Mouse (Mus musculus) hindbrain, embryonic 11.5 days (tissue): ENCODE results near the gene Gpr142. TPM values are rescaled to one million over a fixed set of nuclear protein-coding genes. Genes with fewer than 3 reads are reported as not detected.

ENCODE experiments used
- ATAC-seq: fragments of 200-750 bp; cut with Nextera tagmentation; 2 replicates; pipeline ENCODE4 v1.8.0; 2017; ENCODE audit warnings: mild to moderate bottlenecking, moderate TSS enrichment, moderate library complexity; ENCODE audit not compliant: low FRiP score
- DNase-seq: peaks from one replicate; pipeline ENCODE4 v3.0.0-alpha.2; 2015; ENCODE audit warnings: low spot score
- H3K27ac ChIP-seq: fragments of 300-500 bp; sonication (generic); 2 replicates; pipeline ENCODE4 v1.5.1; 2014; ENCODE audit warnings: mild to moderate bottlenecking, low read depth, low read length
- H3K27me3 ChIP-seq: fragments of 300-500 bp; sonication (generic); 2 replicates; pipeline ENCODE4 v1.6.1; 2014; ENCODE audit warnings: mild to moderate bottlenecking, low read length, moderate library complexity, mixed read lengths; ENCODE audit not compliant: control insufficient read depth, insufficient read depth
- H3K36me3 ChIP-seq: fragments of 300-500 bp; sonication (generic); 2 replicates; pipeline ENCODE4 v1.6.1; 2014; ENCODE audit warnings: mild to moderate bottlenecking, low read length, moderate library complexity, mixed read lengths; ENCODE audit not compliant: control insufficient read depth, insufficient read depth
- H3K4me1 ChIP-seq: fragments of 300-500 bp; sonication (generic); replicated peaks from 2 replicates; pipeline ENCODE4 v1.6.1; 2014; ENCODE audit warnings: low read length, mixed read lengths; ENCODE audit not compliant: control insufficient read depth, insufficient read depth
- H3K4me2 ChIP-seq: fragments of 300-500 bp; sonication (generic); replicated peaks from 2 replicates; pipeline ENCODE4 v1.6.1; 2014; ENCODE audit warnings: mild to moderate bottlenecking, low read depth, low read length
- H3K4me3 ChIP-seq: fragments of 300-500 bp; sonication (generic); 2 replicates; pipeline ENCODE4 v1.5.1; 2014; ENCODE audit warnings: low read depth, low read length
- H3K9ac ChIP-seq: fragments of 300-500 bp; sonication (generic); 2 replicates; pipeline ENCODE4 v1.6.1; 2014; ENCODE audit warnings: low read depth, low read length
- H3K9me3 ChIP-seq: fragments of 300-500 bp; sonication (generic); 2 replicates; pipeline ENCODE4 v1.6.1; 2016; ENCODE audit warnings: low read length; ENCODE audit not compliant: control insufficient read depth
- WGBS: fragments of 180-500 bp; shearing (Covaris S2); extraction: QIAGEN DNeasy Blood & Tissue Kit; methylation state at CpG from one replicate; pipeline ENCODE4 v1.1.7; 2014; 5-methylcytosine and 5-hydroxymethylcytosine counted together
- polyA plus RNA-seq: library from polyadenylated mRNA; unstranded; fragments of >200 nt; fragmentation: Nextera tagmentation; extraction: Ambion mirVana; gene quantifications from 2 replicates; pipeline ENCODE4 v1.2.1, GENCODE M21; 2014

Gpr142 gene
- polyA plus RNA-seq, 1 experiment from 2014 or later = 0.20 TPM

GRCm38 (mm10) chr11:114794691-114795090 lies 4.0 kb upstream of the Gpr142 start:
- Histone ChIP-seq H3K4me3 (peak overlapping the region; percentile 14), H3K9me3 (no peaks in the 10 kb centered on the region), H3K36me3 (no peaks in the 10 kb centered on the region), H3K4me2 (peak overlapping the region; percentile 49), H3K27ac (peak overlapping the region; percentile 99), H3K27me3 (peaks cover 23% of the 10 kb centered on the region; the same call in 1 of the 2 replicates), H3K4me1 (peaks cover 16% of the 10 kb centered on the region), H3K9ac (peak overlapping the region; percentile 34)
- ATAC-seq = no peak
- 30% methylated on average over 4 of the region's 4 CpGs for WGBS
- DNase-seq = no peak

- Histone ChIP-seq H3K27me3 (peaks cover 18% of the 10 kb centered on the region; the same call in 1 of the 2 replicates), H3K9me3 (no peaks in the 10 kb centered on the region), H3K9ac (peak overlapping the region; percentile 66), H3K4me3 (peak overlapping the region; percentile 14), H3K4me1 (peaks cover 16% of the 10 kb centered on the region), H3K4me2 (peak overlapping the region; percentile 49), H3K36me3 (no peaks in the 10 kb centered on the region), H3K27ac (peak overlapping the region; percentile 99)
- peak; percentile 93 for DNase-seq
- WGBS = 0% methylated on average over 7 of the region's 7 CpGs
- ATAC-seq = peak; percentile 87
Measured at GRCm38 (mm10) chr11:114795231-114795746, 3.4 kb upstream of the Gpr142 start.

- peak; percentile 91 for ATAC-seq
Measured at GRCm38 (mm10) chr11:114795848-114796322, 2.8 kb upstream of the Gpr142 start, which contains the start of gene Btbd17. Gene Btbd17 (minus strand): TSS chr11:114795945.

GRCm38 (mm10) chr11:114797176-114797575 lies 1.5 kb upstream of the Gpr142 start:
- Histone ChIP-seq H3K27ac (peak overlapping the region; percentile 99), H3K4me3 (no peak overlapping the region), H3K9ac (no peak overlapping the region), H3K4me1 (peaks cover 11% of the 10 kb centered on the region), H3K27me3 (peaks cover 4% of the 10 kb centered on the region; the same call in 1 of the 2 replicates), H3K9me3 (no peaks in the 10 kb centered on the region), H3K4me2 (no peak overlapping the region), H3K36me3 (no peaks in the 10 kb centered on the region)
- ATAC-seq = no peak
- 88% methylated on average over 7 of the region's 7 CpGs for WGBS
- no peak for DNase-seq

More at GRCm38 (mm10) chr11:114795848-114796322, 2.8 kb upstream of the Gpr142 start, which contains the start of gene Btbd17:
- peak; percentile 84 for DNase-seq
- 1% methylated on average over 4 of the region's 4 CpGs for WGBS
- Histone ChIP-seq H3K27ac (peak within 1 kb of the TSS; percentile 99), H3K4me2 (peak within 1 kb of the TSS; percentile 49), H3K9ac (peak within 1 kb of the TSS; percentile 66), H3K36me3 (no peaks in the 10 kb centered on the region), H3K4me3 (peak within 1 kb of the TSS; percentile 14), H3K27me3 (peaks cover 14% of the 10 kb centered on the region; the same call in 1 of the 2 replicates), H3K9me3 (no peaks in the 10 kb centered on the region), H3K4me1 (peaks cover 16% of the 10 kb centered on the region)

GRCm38 (mm10) chr11:114797981-114798380 lies 743 bp upstream of the Gpr142 start:
- WGBS = 81% methylated on average over 3 of the region's 3 CpGs
- no peak for ATAC-seq

GRCm38 (mm10) chr11:114801906-114802305 lies 3.2 kb downstream of the Gpr142 start:
- Histone ChIP-seq H3K27me3 (no peaks in the 10 kb centered on the region), H3K4me2 (no peak overlapping the region), H3K27ac (no peak overlapping the region), H3K4me3 (no peak overlapping the region), H3K9ac (no peak overlapping the region), H3K36me3 (no peaks in the 10 kb centered on the region), H3K9me3 (no peaks in the 10 kb centered on the region), H3K4me1 (peaks cover 18% of the 10 kb centered on the region)
- WGBS = 93% methylated on average over 1 of the region's 1 CpGs
- DNase-seq (no peak), ATAC-seq (no peak)

More at GRCm38 (mm10) chr11:114797981-114798380, 743 bp upstream of the Gpr142 start:
- Histone ChIP-seq H3K27me3 (no peaks in the 10 kb centered on the region), H3K9me3 (no peaks in the 10 kb centered on the region), H3K27ac (no peak overlapping the region), H3K4me1 (peaks cover 11% of the 10 kb centered on the region), H3K9ac (no peak overlapping the region), H3K4me2 (no peak overlapping the region), H3K4me3 (no peak overlapping the region), H3K36me3 (no peaks in the 10 kb centered on the region)
- no peak for DNase-seq

GRCm38 (mm10) chr11:114802540-114803267 lies 4.0 kb downstream of the Gpr142 start:
- DNase-seq (no peak), ATAC-seq (no peak)
- no peak overlapping the region for H3K27ac ChIP-seq
- H3K4me1 ChIP-seq = peaks cover 24% of the 10 kb centered on the region
- H3K9ac ChIP-seq = 0 out of 2 replicates have a peak overlapping the region, but pooled peaks have one; percentile 7
- no peaks in the 10 kb centered on the region for H3K27me3 ChIP-seq
- H3K4me2 ChIP-seq = no peak overlapping the region
- H3K36me3 ChIP-seq = no peaks in the 10 kb centered on the region
- no peak overlapping the region for H3K4me3 ChIP-seq
- H3K9me3 ChIP-seq = no peaks in the 10 kb centered on the region
- 57% methylated on average over 15 of the region's 15 CpGs for WGBS

- 16% methylated on average over 8 of the region's 8 CpGs for WGBS
- Histone ChIP-seq H3K9me3 (no peaks in the 10 kb centered on the region), H3K36me3 (no peaks in the 10 kb centered on the region), H3K27me3 (no peaks in the 10 kb centered on the region), H3K4me1 (peaks cover 27% of the 10 kb centered on the region), H3K27ac (peak overlapping the region; percentile 33; the same call in 1 of the 2 replicates), H3K4me2 (no peak overlapping the region), H3K4me3 (no peak overlapping the region), H3K9ac (no peak overlapping the region)
- ATAC-seq (peak; percentile 55), DNase-seq (no peak)
Measured at GRCm38 (mm10) chr11:114803990-114804389, 5.3 kb downstream of the Gpr142 start.
